Mouse (Mus musculus) midbrain, embryonic 16.5 days (tissue): ENCODE data around the gene Osr1. TPM values are rescaled to one million over a fixed set of nuclear protein-coding genes. Genes with fewer than 3 reads are reported as not detected.

Experiments used
- ATAC-seq: fragments of 200-750 bp; cut with Nextera tagmentation; 2 replicates; pipeline ENCODE4 v1.8.0; 2017; ENCODE audit warnings: moderate TSS enrichment
- H3K27ac ChIP-seq: fragments of 300-500 bp; sonication (generic); 2 replicates; pipeline ENCODE4 v1.5.1; 2014; ENCODE audit warnings: mild to moderate bottlenecking, low read length, mixed read lengths
- H3K27me3 ChIP-seq: fragments of 300-500 bp; sonication (generic); 2 replicates; pipeline ENCODE4 v1.6.1; 2014; ENCODE audit warnings: low read depth, low read length, mixed read lengths; ENCODE audit not compliant: control insufficient read depth, insufficient read depth
- H3K36me3 ChIP-seq: fragments of 300-500 bp; sonication (generic); 2 replicates; pipeline ENCODE4 v1.6.1; 2014; ENCODE audit warnings: mild to moderate bottlenecking, low read length, moderate library complexity, mixed read lengths; ENCODE audit not compliant: control insufficient read depth, insufficient read depth
- H3K4me1 ChIP-seq: fragments of 300-500 bp; sonication (generic); 2 replicates; pipeline ENCODE4 v1.6.1; 2014; ENCODE audit warnings: mild to moderate bottlenecking, low read length, mixed read lengths; ENCODE audit not compliant: control insufficient read depth, insufficient read depth
- H3K4me2 ChIP-seq: fragments of 300-500 bp; sonication (generic); 2 replicates; pipeline ENCODE4 v1.6.1; 2014; ENCODE audit warnings: mild to moderate bottlenecking, low read length, mixed read lengths
- H3K4me3 ChIP-seq: fragments of 300-500 bp; sonication (generic); 2 replicates; pipeline ENCODE4 v1.5.1; 2014; ENCODE audit warnings: low read depth, mild to moderate bottlenecking, low read length, moderate library complexity, mixed read lengths
- H3K9ac ChIP-seq: fragments of 300-500 bp; sonication (generic); 2 replicates; pipeline ENCODE4 v1.6.1; 2014; ENCODE audit warnings: low read depth, low read length, mixed read lengths
- H3K9me3 ChIP-seq: fragments of 300-500 bp; sonication (generic); replicated peaks from 2 replicates; pipeline ENCODE4 v1.6.1; 2014; ENCODE audit warnings: mild to moderate bottlenecking, low read length, mixed read lengths; ENCODE audit not compliant: control insufficient read depth, poor library complexity, severe bottlenecking
- WGBS: fragments of 180-500 bp; shearing (Covaris S2); extraction: QIAGEN DNeasy Blood & Tissue Kit; methylation state at CpG from one replicate; pipeline ENCODE4 v1.1.7; 2014; 5-methylcytosine and 5-hydroxymethylcytosine counted together
- polyA plus RNA-seq: library from polyadenylated mRNA; unstranded; fragments of >200 nt; fragmentation: Nextera tagmentation; extraction: Ambion mirVana; gene quantifications from 2 replicates; pipeline ENCODE4 v1.2.1, GENCODE M21; 2015

Osr1 gene
- 5.8 and 7.8 TPM in 2 replicates for polyA plus RNA-seq

- under 1% methylated on average over 15 of the region's 15 CpGs for WGBS
- peaks cover 11% of the 10 kb centered on the region; the same call in 1 of the 2 replicates for H3K4me1 ChIP-seq
- peak within 1 kb of the TSS; percentile 47 for H3K4me2 ChIP-seq
- H3K27me3 ChIP-seq, result peaks cover 54% of the 10 kb centered on the region
- no peak within 1 kb of the TSS for H3K27ac ChIP-seq
- H3K4me3 ChIP-seq, result peak within 1 kb of the TSS; percentile 22
- H3K9ac ChIP-seq, result no peak within 1 kb of the TSS
- H3K36me3 ChIP-seq, result no peaks in the 10 kb centered on the region
- ATAC-seq, result peak; percentile 67
- no peaks in the 10 kb centered on the region for H3K9me3 ChIP-seq
These were observed at the start of gene Osr1 for GRCm38 (mm10) chr12:9569971-9570370. Osr1 (plus strand) TSS chr12:9570116.

- ATAC-seq, result no peak
- Histone ChIP-seq H3K4me3 (no peak overlapping the region), H3K4me2 (no peak overlapping the region), H3K27me3 (no peaks in the 10 kb centered on the region), H3K27ac (no peak overlapping the region), H3K9ac (no peak overlapping the region), H3K36me3 (no peaks in the 10 kb centered on the region), H3K4me1 (no peaks in the 10 kb centered on the region), H3K9me3 (no peaks in the 10 kb centered on the region)
- 91% methylated on average over 2 of the region's 2 CpGs for WGBS
These were observed 19.6 kb upstream of the Osr1 start for GRCm38 (mm10) chr12:9550328-9550727.

DNA sequence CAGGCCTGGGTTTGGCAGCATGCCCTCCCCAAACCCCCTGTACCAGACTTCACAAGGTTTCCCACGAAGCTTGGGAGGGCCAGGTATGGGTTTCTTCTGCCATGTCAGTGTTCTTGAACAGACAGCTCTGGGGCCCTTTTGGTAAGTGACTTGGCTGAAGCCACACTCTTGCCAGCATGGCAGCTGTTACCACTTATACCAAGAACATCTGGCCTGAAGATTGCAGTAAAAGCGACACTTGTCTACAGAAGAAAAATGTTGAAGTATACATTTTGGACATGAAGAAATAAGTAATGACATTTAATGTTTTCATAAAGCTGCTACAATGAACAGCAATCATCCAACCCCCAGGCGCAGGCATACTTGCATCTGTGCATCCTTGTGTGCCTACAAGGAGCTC is 5.0 kb upstream of the Osr1 start:
- no peaks in the 10 kb centered on the region for H3K4me1 ChIP-seq
- H3K9me3 ChIP-seq, result no peaks in the 10 kb centered on the region
- no peak overlapping the region for H3K4me2 ChIP-seq
- no peaks in the 10 kb centered on the region for H3K36me3 ChIP-seq
- no peak overlapping the region for H3K4me3 ChIP-seq
- WGBS, result 80% methylated on average over 3 of the region's 3 CpGs
- ATAC-seq, result no peak
- H3K9ac ChIP-seq, result no peak overlapping the region
- peaks cover 11% of the 10 kb centered on the region for H3K27me3 ChIP-seq
- H3K27ac ChIP-seq, result no peak overlapping the region

GRCm38 (mm10) chr12:9570496-9570995 is 630 bp downstream of the Osr1 start:
- H3K4me1 ChIP-seq, result peaks cover 11% of the 10 kb centered on the region; the same call in 1 of the 2 replicates
- H3K4me3 ChIP-seq, result peak overlapping the region; percentile 22
- H3K27me3 ChIP-seq, result peaks cover 57% of the 10 kb centered on the region
- no peaks in the 10 kb centered on the region for H3K36me3 ChIP-seq
- ATAC-seq, result no peak
- no peaks in the 10 kb centered on the region for H3K9me3 ChIP-seq
- no peak overlapping the region for H3K9ac ChIP-seq
- H3K4me2 ChIP-seq, result peak overlapping the region; percentile 47
- no peak overlapping the region for H3K27ac ChIP-seq
- 1% methylated on average over 17 of the region's 17 CpGs for WGBS

DNA sequence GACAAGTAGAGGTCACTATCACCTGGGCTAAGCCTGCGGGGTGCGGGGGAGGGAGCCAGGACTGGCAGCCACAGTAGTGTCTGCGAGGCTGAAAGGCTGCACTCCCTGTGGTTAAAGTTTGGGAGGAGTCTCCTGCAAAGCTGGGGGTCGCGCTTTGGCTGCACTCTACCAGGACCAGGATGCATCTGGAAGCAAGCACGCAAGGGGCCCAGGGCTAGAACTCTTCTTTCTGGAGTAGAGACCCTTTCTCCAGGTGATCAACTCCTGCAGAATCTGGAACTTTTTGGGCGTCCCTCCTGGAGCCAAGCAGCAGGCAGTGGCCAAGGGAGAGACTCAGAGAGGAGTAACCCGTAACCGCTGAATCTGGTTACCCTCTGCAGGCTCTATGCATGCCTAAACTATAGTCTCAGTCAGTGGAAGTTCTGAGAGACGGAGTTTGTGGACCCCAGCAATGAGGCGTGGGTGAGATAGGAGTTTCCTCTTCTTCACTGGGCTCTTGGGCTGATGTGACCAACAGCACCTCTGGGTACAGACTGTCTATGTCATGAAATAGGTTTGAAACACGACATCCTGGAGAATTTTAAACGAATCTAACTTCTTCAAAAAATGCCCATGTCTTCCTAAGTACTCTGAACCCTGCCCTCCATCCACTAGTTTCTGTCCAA is 1.5 kb downstream of the Osr1 start:
- Histone ChIP-seq H3K36me3 (no peaks in the 10 kb centered on the region), H3K4me1 (peaks cover 11% of the 10 kb centered on the region; the same call in 1 of the 2 replicates), H3K9ac (no peak overlapping the region), H3K4me3 (no peak overlapping the region), H3K27ac (no peak overlapping the region), H3K27me3 (peaks cover 57% of the 10 kb centered on the region), H3K4me2 (no peak overlapping the region), H3K9me3 (no peaks in the 10 kb centered on the region)
- 2% methylated on average over 13 of the region's 13 CpGs for WGBS
- ATAC-seq, result no peak

- Histone ChIP-seq H3K36me3 (no peaks in the 10 kb centered on the region), H3K27me3 (peaks cover 61% of the 10 kb centered on the region), H3K4me1 (peaks cover 11% of the 10 kb centered on the region; the same call in 1 of the 2 replicates), H3K9ac (no peak overlapping the region), H3K4me3 (no peak overlapping the region), H3K27ac (no peak overlapping the region), H3K4me2 (no peak overlapping the region), H3K9me3 (no peaks in the 10 kb centered on the region)
- ATAC-seq, result no peak
- 3% methylated on average over 4 of the region's 4 CpGs for WGBS
These were observed 2.1 kb downstream of the Osr1 start for GRCm38 (mm10) chr12:9572022-9572421.

- H3K4me2 ChIP-seq, result peak overlapping the region; percentile 31; the same call in 1 of the 2 replicates
- ATAC-seq, result no peak
- 1% methylated on average over 12 of the region's 12 CpGs for WGBS
These were observed 3.8 kb downstream of the Osr1 start for GRCm38 (mm10) chr12:9573682-9574081.

DNA sequence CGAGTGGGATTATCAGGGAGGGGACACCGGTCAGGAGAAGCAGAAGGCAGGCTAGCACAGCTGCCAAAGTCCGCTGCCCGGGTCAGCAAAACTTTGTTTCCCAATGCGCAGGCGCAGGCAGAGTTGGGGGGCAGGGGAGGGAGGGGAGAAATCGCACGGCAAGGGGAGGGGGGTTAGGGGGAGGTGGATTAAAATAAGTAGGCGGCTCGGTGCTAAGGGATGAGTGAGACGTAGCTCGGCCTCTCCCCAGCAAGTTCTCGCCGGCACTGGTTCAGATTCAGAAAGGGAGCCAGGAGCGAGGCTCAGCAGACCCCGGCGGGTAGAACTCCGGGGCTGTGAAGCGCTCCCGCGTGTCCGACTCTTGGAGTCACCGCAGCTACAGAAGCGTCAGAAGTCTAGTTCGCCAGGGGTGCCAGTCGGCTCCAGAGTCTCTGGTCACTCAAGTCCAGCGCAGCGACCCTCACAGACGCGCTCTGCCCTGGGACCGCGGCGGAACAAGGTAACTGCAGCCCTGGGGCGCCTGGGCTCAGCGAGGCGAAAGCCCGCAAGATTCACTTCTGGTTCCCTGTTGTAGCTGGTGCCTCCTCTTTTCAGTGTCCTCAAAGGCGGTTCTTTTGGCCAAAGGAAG is 4.4 kb downstream of the Osr1 start:
- Histone ChIP-seq H3K4me1 (peaks cover 11% of the 10 kb centered on the region; the same call in 1 of the 2 replicates), H3K27ac (no peak overlapping the region), H3K27me3 (peaks cover 75% of the 10 kb centered on the region), H3K4me3 (peak overlapping the region; percentile 17; the same call in 1 of the 2 replicates), H3K9ac (no peak overlapping the region), H3K9me3 (no peaks in the 10 kb centered on the region), H3K36me3 (no peaks in the 10 kb centered on the region), H3K4me2 (peak overlapping the region; percentile 31)
- ATAC-seq, result peak; percentile 34; the same call in 1 of the 2 replicates
- under 1% methylated on average over 38 of the region's 38 CpGs for WGBS

More at GRCm38 (mm10) chr12:9573682-9574081, 3.8 kb downstream of the Osr1 start:
- Histone ChIP-seq H3K9ac (no peak overlapping the region), H3K27me3 (peaks cover 75% of the 10 kb centered on the region), H3K36me3 (no peaks in the 10 kb centered on the region), H3K4me1 (peaks cover 11% of the 10 kb centered on the region; the same call in 1 of the 2 replicates), H3K4me3 (no peak overlapping the region), H3K9me3 (no peaks in the 10 kb centered on the region), H3K27ac (no peak overlapping the region)
